Mouse (Mus musculus) brown adipose tissue, adult 24 weeks (tissue): ENCODE data around the gene Rasgrf2. TPM values are rescaled to one million over a fixed set of nuclear protein-coding genes. Genes with fewer than 3 reads are reported as not detected.
A peak's percentile ranks its signal among the peaks of the same experiment; 100 is the strongest.

ENCODE experiments used
- H3K27ac ChIP-seq: fragments of 200-500 bp; replicated peaks from 2 replicates; pipeline ENCODE4 v1.5.1; 2012; ENCODE audit warnings: low read depth, mild to moderate bottlenecking, low read length
- H3K4me1 ChIP-seq: fragments of 200-500 bp; 2 replicates; pipeline ENCODE4 v1.6.1; 2012; ENCODE audit warnings: low read length, mixed read lengths; ENCODE audit not compliant: control insufficient read depth, insufficient read depth, insufficient read length
- H3K4me3 ChIP-seq: fragments of 200-500 bp; 2 replicates; pipeline ENCODE4 v1.5.1; 2012; ENCODE audit warnings: low read depth, mild to moderate bottlenecking, low read length, moderate library complexity; ENCODE audit not compliant: insufficient read depth
- polyA plus RNA-seq: library from polyadenylated mRNA; stranded (reverse); fragments of >200 nt; gene quantifications from 2 replicates; pipeline ENCODE4 v1.2.4, GENCODE M21; 2012; ENCODE audit not compliant: missing spikeins, insufficient read depth, insufficient read length

Gene Rasgrf2
- polyA plus RNA-seq, 1 experiment = 4.5 TPM

GRCm38 (mm10) chr13:91938826-91939225 lies 192.6 kb downstream of the Rasgrf2 start:
- no peaks in the 10 kb centered on the region for H3K4me1 ChIP-seq
- H3K4me3 ChIP-seq = no peak overlapping the region
- no peak overlapping the region for H3K27ac ChIP-seq

- no peaks in the 10 kb centered on the region for H3K4me1 ChIP-seq
- H3K27ac ChIP-seq = no peak overlapping the region
- H3K4me3 ChIP-seq = no peak overlapping the region
Observed at GRCm38 (mm10) chr13:91937232-91937631, 194.2 kb downstream of the Rasgrf2 start.

- no peak overlapping the region for H3K4me3 ChIP-seq
Observed at GRCm38 (mm10) chr13:91932122-91932521, 199.3 kb downstream of the Rasgrf2 start.

GRCm38 (mm10) chr13:91929943-91930726 lies 201.3 kb downstream of the Rasgrf2 start:
- Histone ChIP-seq H3K4me1 (peaks cover 11% of the 10 kb centered on the region), H3K4me3 (no peak overlapping the region), H3K27ac (0 out of 2 replicates have a peak overlapping the region, but pooled peaks have one; percentile 0)

More at GRCm38 (mm10) chr13:91932122-91932521, 199.3 kb downstream of the Rasgrf2 start:
- H3K4me1 ChIP-seq = peaks cover 11% of the 10 kb centered on the region
- no peak overlapping the region for H3K27ac ChIP-seq

GRCm38 (mm10) chr13:91928605-91929389 lies 202.7 kb downstream of the Rasgrf2 start:
- Histone ChIP-seq H3K4me1 (peaks cover 11% of the 10 kb centered on the region), H3K27ac (no peak overlapping the region), H3K4me3 (no peak overlapping the region)

GRCm38 (mm10) chr13:91921010-91921409 lies 210.4 kb downstream of the Rasgrf2 start:
- no peak overlapping the region for H3K27ac ChIP-seq
- H3K4me1 ChIP-seq = no peaks in the 10 kb centered on the region
- H3K4me3 ChIP-seq = no peak overlapping the region

- Histone ChIP-seq H3K4me3 (no peak overlapping the region), H3K4me1 (no peaks in the 10 kb centered on the region), H3K27ac (peak overlapping the region; percentile 57)
Observed at GRCm38 (mm10) chr13:91918764-91919163, 212.7 kb downstream of the Rasgrf2 start.

GRCm38 (mm10) chr13:91917835-91918234 lies 213.6 kb downstream of the Rasgrf2 start:
- H3K4me3 ChIP-seq = no peak overlapping the region
- no peak overlapping the region for H3K27ac ChIP-seq
- no peaks in the 10 kb centered on the region for H3K4me1 ChIP-seq

GRCm38 (mm10) chr13:91916308-91916707 lies 215.1 kb downstream of the Rasgrf2 start:
- Histone ChIP-seq H3K4me3 (no peak overlapping the region), H3K4me1 (no peaks in the 10 kb centered on the region), H3K27ac (no peak overlapping the region)

GRCm38 (mm10) chr13:91915582-91916239 lies 215.7 kb downstream of the Rasgrf2 start:
- Histone ChIP-seq H3K4me3 (no peak overlapping the region), H3K4me1 (no peaks in the 10 kb centered on the region), H3K27ac (no peak overlapping the region)

GRCm38 (mm10) chr13:91915192-91915581 lies 216.3 kb downstream of the Rasgrf2 start:
- Histone ChIP-seq H3K4me3 (no peak overlapping the region), H3K27ac (no peak overlapping the region), H3K4me1 (no peaks in the 10 kb centered on the region)

- no peaks in the 10 kb centered on the region for H3K4me1 ChIP-seq
- H3K27ac ChIP-seq = no peak overlapping the region
- no peak overlapping the region for H3K4me3 ChIP-seq
Observed at GRCm38 (mm10) chr13:91911652-91912051, 219.8 kb downstream of the Rasgrf2 start.

- Histone ChIP-seq H3K4me1 (no peaks in the 10 kb centered on the region), H3K27ac (no peak overlapping the region), H3K4me3 (no peak overlapping the region)
Observed at GRCm38 (mm10) chr13:91911211-91911610, 220.2 kb downstream of the Rasgrf2 start.

- H3K4me1 ChIP-seq = no peaks in the 10 kb centered on the region
- no peak overlapping the region for H3K27ac ChIP-seq
- no peak overlapping the region for H3K4me3 ChIP-seq
Observed at GRCm38 (mm10) chr13:91908202-91908980, 223.1 kb downstream of the Rasgrf2 start.
